Mouse (Mus musculus) frontal cortex, postnatal 14 days (tissue): ENCODE measurements around the gene Zfp599.

Experiments
- DNase-seq, 2 experiments: peaks; one replicate each; pipeline ENCODE4 v3.0.0; 2022; ENCODE audit warnings: low spot score in 2 of 2

Zfp599 gene

DNA sequence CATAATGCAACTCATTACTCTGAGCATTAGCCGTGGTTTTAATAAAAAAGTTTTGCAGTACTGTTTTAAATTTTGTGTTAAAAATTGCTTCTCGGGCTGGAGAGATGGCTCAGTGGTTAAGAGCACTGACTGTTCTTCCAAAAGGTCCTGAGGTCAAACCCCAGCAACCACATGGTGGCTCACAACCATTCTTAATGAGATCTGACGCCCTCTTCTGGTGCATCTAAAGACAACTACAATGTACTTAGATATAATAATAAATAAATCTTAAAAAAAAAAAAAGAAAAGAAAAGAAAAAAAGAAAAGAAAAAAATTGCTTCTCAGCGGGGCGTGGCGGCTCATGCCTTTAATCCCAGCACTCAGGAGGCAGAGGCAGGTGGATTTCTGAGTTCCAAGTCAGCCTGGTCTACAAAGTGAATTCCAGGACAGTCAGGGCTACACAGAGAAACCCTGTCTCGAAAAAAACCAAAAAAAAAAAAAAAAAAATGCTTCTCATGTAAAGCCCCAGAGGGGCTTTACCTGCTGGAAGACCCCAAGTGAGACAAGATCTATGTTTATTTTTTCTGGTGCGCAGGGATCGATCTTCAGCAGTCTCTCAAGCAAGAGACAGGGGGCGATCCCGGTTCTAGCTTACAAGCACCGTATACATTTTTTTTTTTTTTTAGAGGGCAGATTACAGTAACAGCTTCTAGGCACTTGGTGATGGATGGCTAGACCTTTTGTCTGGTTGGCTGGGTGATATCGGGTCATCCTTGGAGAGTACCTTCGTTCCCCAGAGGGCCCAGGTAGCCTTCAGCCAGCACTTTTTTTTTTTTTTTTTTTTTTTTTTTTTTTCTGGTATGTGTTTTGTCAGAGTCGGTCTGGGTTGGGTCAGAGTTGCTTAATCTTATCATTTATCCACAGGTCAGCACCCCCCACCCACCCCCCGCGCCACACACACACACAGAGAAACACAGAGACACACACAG, 34.9 kb downstream of the Zfp599 start:
- no peak for DNase-seq

DNA sequence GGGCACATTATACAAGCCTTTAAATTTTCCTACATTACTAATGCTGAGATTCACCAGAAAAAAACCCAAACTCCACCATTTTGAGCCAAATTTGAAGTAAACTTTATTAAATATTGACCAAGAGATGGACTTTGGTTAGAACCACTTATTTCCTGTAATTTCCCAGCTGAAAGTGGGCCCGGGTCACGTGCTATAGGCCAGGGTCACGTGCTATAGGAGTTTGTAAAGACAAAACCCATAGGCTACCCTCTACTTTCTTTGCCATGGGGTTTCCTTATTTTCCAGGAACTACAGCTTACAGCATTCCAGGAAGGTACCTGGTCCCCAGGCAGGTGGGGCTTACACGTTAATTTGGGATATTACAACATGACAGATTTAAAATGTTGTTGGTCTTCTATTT, 35.6 kb downstream of the Zfp599 start:
- DNase-seq = no peak

DNA sequence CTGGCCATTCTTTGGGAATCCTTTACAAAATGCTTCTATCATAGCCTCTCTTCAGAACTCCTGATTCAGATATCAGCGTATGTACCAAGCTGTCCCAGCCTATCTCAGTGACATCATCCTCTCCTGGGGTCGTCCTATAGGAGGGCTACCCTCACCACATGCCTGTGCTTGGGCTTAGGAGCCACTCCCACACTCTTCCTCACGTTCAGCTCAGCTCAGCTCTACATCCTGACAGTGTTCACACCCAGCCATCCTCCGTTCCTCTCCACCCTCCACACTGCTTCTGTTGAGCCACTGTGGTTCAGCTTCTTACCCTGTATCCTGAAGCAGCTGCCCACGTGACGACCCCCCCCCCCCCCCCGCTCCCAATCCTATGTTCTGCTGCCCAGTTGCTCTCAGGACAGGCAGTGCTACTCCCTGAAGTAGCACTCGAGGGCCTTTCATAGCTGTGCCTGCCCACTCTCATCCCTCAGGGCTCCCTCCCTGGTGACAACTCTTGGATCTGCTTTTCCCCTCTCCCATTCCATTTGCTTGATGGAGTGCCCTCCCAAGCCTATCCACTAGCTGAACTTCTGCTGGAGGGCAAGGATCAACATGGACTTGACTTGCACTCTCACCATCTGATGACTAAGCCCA, 41.7 kb downstream of the Zfp599 start:
- DNase-seq = no peak

- DNase-seq = no peak
These were observed 43.0 kb downstream of the Zfp599 start for GRCm38 (mm10) chr9:22216705-22217104.

GRCm38 (mm10) chr9:22214549-22214948, 45.1 kb downstream of the Zfp599 start:
- no peak for DNase-seq

- DNase-seq = no peak
These were observed 45.9 kb downstream of the Zfp599 start for GRCm38 (mm10) chr9:22213785-22214194.
